Mouse (Mus musculus) myocyte (in vitro differentiated cells): Measurements from ENCODE around the gene Psmb11.

Experiments
- CEBPB ChIP-seq: IDR thresholded peaks from 2 replicates; pipeline ENCODE4 v1.6.1; 2011; ENCODE audit warnings: mild to moderate bottlenecking, moderate library complexity; ENCODE audit not compliant: poor library complexity, insufficient read depth, severe bottlenecking
- E2F4 ChIP-seq: IDR thresholded peaks from one replicate; pipeline ENCODE4 v1.6.1; 2011; ENCODE audit warnings: mild to moderate bottlenecking, control low read depth, moderate library complexity; ENCODE audit not compliant: insufficient read depth
- MAX ChIP-seq: IDR thresholded peaks from one replicate; pipeline ENCODE4 v1.6.1; 2011; ENCODE audit warnings: low read depth, mild to moderate bottlenecking, control low read depth
- MYOD1 ChIP-seq, 3 experiments: IDR thresholded peaks; one replicate each; pipeline ENCODE4 v1.6.1; 2011; ENCODE audit warnings: control low read depth in 2 of 3, low read depth in 2 of 3, mild to moderate bottlenecking in 2 of 3, moderate library complexity in 1 of 3; ENCODE audit not compliant: insufficient read length in 2 of 3, control insufficient read depth in 1 of 3
- MYOG ChIP-seq, 3 experiments: IDR thresholded peaks; one replicate each; pipeline ENCODE4 v1.6.1; 2011; ENCODE audit warnings: control low read depth in 2 of 3, low read depth in 2 of 3, mild to moderate bottlenecking in 2 of 3; ENCODE audit not compliant: insufficient read length in 2 of 3, control insufficient read depth in 1 of 3, insufficient read depth in 1 of 3
- POLR2A ChIP-seq: IDR thresholded peaks from one replicate; pipeline ENCODE4 v1.6.1; 2011; ENCODE audit warnings: low read depth, mild to moderate bottlenecking, control low read depth, moderate library complexity; ENCODE audit not compliant: insufficient read length
- POLR2AphosphoS2 ChIP-seq: IDR thresholded peaks from one replicate; pipeline ENCODE4 v1.6.1; 2011; ENCODE audit warnings: low read depth, control low read depth; ENCODE audit not compliant: insufficient read length
- REST ChIP-seq: IDR thresholded peaks from one replicate; pipeline ENCODE4 v1.6.1; 2011; ENCODE audit warnings: mild to moderate bottlenecking, control low read depth, moderate library complexity; ENCODE audit not compliant: insufficient read depth, insufficient read length
- SRF ChIP-seq: IDR thresholded peaks from one replicate; pipeline ENCODE4 v1.6.1; 2011; ENCODE audit warnings: low read depth; ENCODE audit not compliant: control insufficient read depth, insufficient read length
- TCF12 ChIP-seq: IDR thresholded peaks from one replicate; pipeline ENCODE4 v1.6.1; 2011; ENCODE audit warnings: mild to moderate bottlenecking, control low read depth; ENCODE audit not compliant: poor library complexity, insufficient read depth, severe bottlenecking
- TCF3 ChIP-seq: IDR thresholded peaks from one replicate; pipeline ENCODE4 v1.6.1; 2011; ENCODE audit warnings: low read depth, control low read depth; ENCODE audit not compliant: insufficient read length
- USF1 ChIP-seq: IDR thresholded peaks from one replicate; pipeline ENCODE4 v1.6.1; 2011; ENCODE audit warnings: low read depth, mild to moderate bottlenecking, control low read depth, moderate library complexity

- TF ChIP-seq POLR2A (no peak), USF1 (no peak), SRF (no peak), TCF12 (no peak), E2F4 (no peak), REST (no peak), POLR2AphosphoS2 (no peak), MYOD1 (IDR thresholded peaks at IDR 0.05; ENCODE audit: control insufficient read depth in 1 of 3, insufficient read length in 2 of 3, low read depth in 2 of 3) (no peak), CEBPB (no peak), MYOG (IDR thresholded peaks at IDR 0.05; ENCODE audit: control insufficient read depth in 1 of 3, insufficient read depth in 1 of 3, insufficient read length in 2 of 3, low read depth in 2 of 3) (no peak), TCF3 (no peak), MAX (no peak)
Measured at GRCm38 (mm10) chr14:54651556-54651955, 30.3 kb downstream of the Psmb11 start.
